Mouse (Mus musculus): Measurements from ENCODE around the gene Uxs1.

DNA sequence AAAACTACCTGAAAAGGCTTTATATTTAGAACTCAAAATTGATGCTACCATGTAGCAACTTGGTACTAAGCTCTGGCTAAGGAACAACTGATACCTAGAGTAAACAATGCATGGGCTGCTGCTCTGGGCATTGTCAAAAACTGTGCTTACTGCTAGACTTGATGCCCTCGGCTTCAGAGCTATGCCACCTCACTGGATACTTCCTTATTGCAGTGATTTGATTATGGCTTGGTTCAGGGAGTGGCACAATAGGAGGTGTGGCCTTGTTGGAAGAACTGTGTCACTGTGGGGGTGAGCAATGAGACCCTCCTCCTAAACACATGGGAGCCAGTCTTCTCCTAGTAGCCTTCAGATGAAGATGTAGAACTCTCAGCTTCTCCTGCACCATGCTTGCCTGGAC, 58.3 kb downstream of the Uxs1 start:
- TF ChIP-seq CTCF (IDR thresholded peaks at IDR 0.05; ENCODE audit: insufficient read depth, low read depth, low read length) = no peak
- TF ChIP-seq POLR2A (IDR thresholded peaks at IDR 0.05; ENCODE audit: insufficient read depth, low read depth, low read length) = no peak

Data from olfactory bulb, adult 2 months (tissue).